Mouse (Mus musculus) CH12.LX (cell line): Measurements from ENCODE around the gene Dhx32. TPM values are rescaled to one million over a fixed set of nuclear protein-coding genes. Genes with fewer than 3 reads are reported as not detected.

ENCODE experiments used
- DNase-seq: peaks from one replicate; pipeline ENCODE4 v3.0.0-alpha.2; 2013; ENCODE audit errors: extremely low read depth
- H3K27ac ChIP-seq: 2 replicates; pipeline ENCODE4 v1.5.1; 2012; ENCODE audit warnings: low read depth, mild to moderate bottlenecking, control low read depth, moderate library complexity; ENCODE audit not compliant: insufficient read depth
- H3K27me3 ChIP-seq: replicated peaks from 2 replicates; pipeline ENCODE3; 2012; ENCODE audit warnings: inconsistent platforms
- H3K36me3 ChIP-seq, 2 experiments: replicated peaks in 1 of 2; 2 replicates each; pipeline versions ENCODE3 to v1.6.1; 2012; ENCODE audit warnings: inconsistent platforms in 1 of 2, low read length in 1 of 2, mild to moderate bottlenecking in 1 of 2, mixed read lengths in 1 of 2, moderate library complexity in 1 of 2; ENCODE audit not compliant: control insufficient read depth in 1 of 2, insufficient read depth in 1 of 2
- H3K4me1 ChIP-seq, 2 experiments: 2 replicates each; pipeline ENCODE4 v1.6.1; 2012; ENCODE audit warnings: inconsistent platforms in 1 of 2, moderate library complexity in 1 of 2; ENCODE audit not compliant: insufficient read depth in 2 of 2, control insufficient read depth in 1 of 2
- H3K4me2 ChIP-seq: 2 replicates; pipeline ENCODE4 v1.6.1; 2012; ENCODE audit warnings: low read depth, mild to moderate bottlenecking, control low read depth; ENCODE audit not compliant: poor library complexity, insufficient read depth, severe bottlenecking
- H3K4me3 ChIP-seq, 3 experiments: fragments of 150-350 bp in 1 of 3; sonication (generic) in 1 of 3; replicated peaks in 1 of 3; 2 replicates each; pipeline versions ENCODE3 to v1.5.1; 2011 to 2012; ENCODE audit warnings: low read depth in 2 of 3, low read length in 2 of 3, mild to moderate bottlenecking in 2 of 3, moderate library complexity in 2 of 3, control low read depth in 1 of 3, improper control_type of control experiment in 1 of 3, inconsistent platforms in 1 of 3, mixed read lengths in 1 of 3; ENCODE audit not compliant: poor library complexity in 1 of 3
- H3K79me2 ChIP-seq: replicated peaks from 2 replicates; pipeline ENCODE4 v1.6.1; 2012; ENCODE audit warnings: mild to moderate bottlenecking, moderate library complexity; ENCODE audit not compliant: control insufficient read depth, poor library complexity, insufficient read depth, severe bottlenecking; ENCODE audit errors: extremely low read depth
- H3K9ac ChIP-seq: 2 replicates; pipeline ENCODE4 v1.6.1; 2012; ENCODE audit warnings: low read depth, mild to moderate bottlenecking, control low read depth, moderate library complexity; ENCODE audit not compliant: insufficient read depth
- H3K9me3 ChIP-seq: replicated peaks from 2 replicates; pipeline ENCODE3; 2012; ENCODE audit warnings: low read length, inconsistent platforms, mixed read lengths
- CHD1 ChIP-seq: IDR thresholded peaks from 2 replicates; pipeline ENCODE4 v1.6.1; 2012; ENCODE audit warnings: low read depth, low read length, improper control_type of control experiment, inconsistent platforms
- CTCF ChIP-seq, 2 experiments: IDR thresholded peaks in 1 of 2; conservative IDR thresholded peaks in 1 of 2; 2 replicates each; pipeline ENCODE4 v1.5.1; 2011 to 2012; ENCODE audit warnings: low read depth in 2 of 2, low read length in 2 of 2, improper control_type of control experiment in 1 of 2, inconsistent platforms in 1 of 2, mild to moderate bottlenecking in 1 of 2, moderate library complexity in 1 of 2
- E2F4 ChIP-seq: IDR thresholded peaks from 2 replicates; pipeline ENCODE4 v1.6.1; 2011; ENCODE audit warnings: low read depth, low read length, improper control_type of control experiment; ENCODE audit not compliant: insufficient replicate concordance
- ELF1 ChIP-seq: IDR thresholded peaks from 2 replicates; pipeline ENCODE4 v1.6.1; 2014; ENCODE audit warnings: low read depth, mild to moderate bottlenecking, inconsistent platforms, low read length, improper control_type of control experiment
- EP300 ChIP-seq: IDR thresholded peaks from 2 replicates; pipeline ENCODE4 v1.6.1; 2011; ENCODE audit warnings: low read length, improper control_type of control experiment
- HCFC1 ChIP-seq: IDR thresholded peaks from 2 replicates; pipeline ENCODE4 v1.6.1; 2012; ENCODE audit warnings: low read depth, mild to moderate bottlenecking, inconsistent platforms, low read length, improper control_type of control experiment
- IRF4 ChIP-seq: IDR thresholded peaks from 2 replicates; pipeline ENCODE4 v1.6.1; 2014; ENCODE audit warnings: low read depth, mild to moderate bottlenecking, inconsistent platforms, low read length, improper control_type of control experiment
- MAFK ChIP-seq: IDR thresholded peaks from 2 replicates; pipeline ENCODE4 v1.6.1; 2011; ENCODE audit warnings: low read length, improper control_type of control experiment; ENCODE audit not compliant: insufficient replicate concordance
- MAX ChIP-seq: IDR thresholded peaks from 2 replicates; pipeline ENCODE4 v1.6.1; 2011; ENCODE audit warnings: low read length, improper control_type of control experiment
- MAZ ChIP-seq: IDR thresholded peaks from 2 replicates; pipeline ENCODE4 v1.6.1; 2012; ENCODE audit warnings: low read depth, mild to moderate bottlenecking, inconsistent platforms, low read length, improper control_type of control experiment, moderate library complexity
- PAX5 ChIP-seq: IDR thresholded peaks from 2 replicates; pipeline ENCODE4 v1.6.1; 2012; ENCODE audit warnings: low read length, inconsistent platforms, mixed read lengths
- RAD21 ChIP-seq: IDR thresholded peaks from 2 replicates; pipeline ENCODE4 v1.6.1; 2011; ENCODE audit warnings: low read depth, mild to moderate bottlenecking, low read length, improper control_type of control experiment, moderate library complexity
- RCOR1 ChIP-seq: conservative IDR thresholded peaks from 2 replicates; pipeline ENCODE4 v1.6.1; 2012; ENCODE audit warnings: low read depth, mild to moderate bottlenecking, inconsistent platforms, low read length, improper control_type of control experiment
- SMC3 ChIP-seq: IDR thresholded peaks from 2 replicates; pipeline ENCODE4 v1.6.1; 2011; ENCODE audit warnings: low read depth, low read length, improper control_type of control experiment
- UBTF ChIP-seq: IDR thresholded peaks from 2 replicates; pipeline ENCODE4 v1.6.1; 2012; ENCODE audit warnings: low read depth, mild to moderate bottlenecking, inconsistent platforms, low read length, improper control_type of control experiment, moderate library complexity
- USF1 ChIP-seq: IDR thresholded peaks from 2 replicates; pipeline ENCODE4 v1.6.1; 2014; ENCODE audit warnings: low read depth, mild to moderate bottlenecking, inconsistent platforms, low read length, improper control_type of control experiment
- USF2 ChIP-seq: conservative IDR thresholded peaks from 2 replicates; pipeline ENCODE4 v1.6.1; 2011; ENCODE audit warnings: low read depth, low read length, improper control_type of control experiment
- ZC3H11A ChIP-seq: IDR thresholded peaks from 2 replicates; pipeline ENCODE4 v1.6.1; 2012; ENCODE audit warnings: low read depth, mild to moderate bottlenecking, inconsistent platforms, low read length, improper control_type of control experiment
- dilution Hi-C: fragments of 300-500 bp; cut with MboI; formaldehyde crosslinking; loops from 2 replicates; pipeline ENCODE4 v1.14.3; 2020; ENCODE audit warnings: low sequenced_read_pairs; ENCODE audit not compliant: extremely low pct_unique_long_range_greater_than_20kb, extremely low pct_ligation_motif_present
- in situ Hi-C: fragments of 300-500 bp; cut with MboI; formaldehyde crosslinking; loops from 3 replicates; pipeline ENCODE4 v1.14.3; 2019; ENCODE audit warnings: low sequenced_read_pairs, low pct_ligation_motif_present, low pct_unique_long_range_greater_than_20kb, mixed read lengths
- polyA plus RNA-seq: library from polyadenylated mRNA; unstranded; fragments of >175 nt; gene quantifications from 2 replicates; pipeline ENCODE4 v1.2.1, GENCODE M21; 2012; ENCODE audit warnings: low read depth; ENCODE audit not compliant: insufficient read length
- total RNA-seq, 2 experiments: library from RNA; depleted of rRNA; stranded (reverse); fragments of 300-350 nt in 1 of 2; fragments of >200 nt in 1 of 2; gene quantifications; 2 replicates each; pipeline ENCODE4 v1.2.3; 2012 to 2014

The Dhx32 gene
- total and polyA plus RNA-seq, 3 experiments: 16.3 to 20.6 (median 16.9) TPM

DNA sequence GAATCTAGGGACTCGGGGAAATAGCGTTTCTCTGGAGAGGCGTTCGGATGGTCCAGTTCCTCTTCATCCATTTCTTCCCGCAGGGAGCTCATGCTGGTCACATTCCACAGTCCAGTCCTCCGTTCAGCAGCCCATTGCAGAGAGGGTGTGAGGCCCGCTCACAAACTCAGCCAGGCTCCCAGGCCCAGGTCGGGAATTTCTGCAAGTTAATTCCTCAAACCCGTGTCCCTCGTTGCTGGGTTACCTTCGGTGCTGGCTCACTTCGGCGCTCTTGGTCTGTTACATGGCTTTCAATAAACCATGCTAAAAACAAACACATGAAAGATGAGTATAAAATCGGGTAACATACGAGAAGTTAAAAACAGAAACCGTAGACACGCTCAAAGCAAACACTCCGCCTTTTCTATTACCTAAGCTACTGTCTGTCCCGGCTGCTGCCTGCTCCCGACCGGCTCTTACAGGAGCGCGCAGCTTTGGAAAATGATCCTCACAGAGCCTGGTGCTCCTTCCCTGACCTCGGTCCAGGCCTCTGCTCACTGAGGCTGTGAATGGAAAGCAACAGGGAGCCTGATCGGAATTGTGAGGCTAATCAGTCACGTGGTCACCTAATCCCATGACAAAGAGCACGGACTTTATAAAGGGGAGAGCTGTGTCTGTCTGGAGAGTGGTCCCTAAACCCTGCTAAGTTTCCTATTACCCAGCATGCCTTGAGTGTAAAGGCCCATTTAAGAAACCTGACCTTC, 22.7 kb downstream of the Dhx32 start:
- H3K27ac ChIP-seq: no peak overlapping the region
- no peaks in the 10 kb centered on the region for H3K9me3 ChIP-seq
- H3K36me3 ChIP-seq: peaks cover 0 to 29% of the 10 kb centered on the region in 2 experiments
- no peaks in the 10 kb centered on the region for H3K79me2 ChIP-seq
- H3K27me3 ChIP-seq: no peaks in the 10 kb centered on the region
- H3K4me2 ChIP-seq: no peak overlapping the region
- no peak overlapping the region for H3K9ac ChIP-seq
- no peak for DNase-seq
- H3K4me1 ChIP-seq: no peaks in the 10 kb centered on the region
- dilution Hi-C loops: no loop called here
- in situ Hi-C loops: no loop called here
- TF ChIP-seq RCOR1 (no peak), MAFK (no peak), EP300 (no peak), USF1 (no peak), HCFC1 (no peak), CHD1 (no peak), E2F4 (no peak), CTCF (conservative IDR thresholded peaks at IDR 0.05 in 1 of 2, IDR thresholded peaks at IDR 0.05 in 1 of 2; ENCODE audit: low read depth in 2 of 2, low read length in 2 of 2) (no peak), IRF4 (no peak), ELF1 (no peak), UBTF (no peak), SMC3 (no peak), MAX (no peak), USF2 (no peak)
- no peak overlapping the region for H3K4me3 ChIP-seq

DNA sequence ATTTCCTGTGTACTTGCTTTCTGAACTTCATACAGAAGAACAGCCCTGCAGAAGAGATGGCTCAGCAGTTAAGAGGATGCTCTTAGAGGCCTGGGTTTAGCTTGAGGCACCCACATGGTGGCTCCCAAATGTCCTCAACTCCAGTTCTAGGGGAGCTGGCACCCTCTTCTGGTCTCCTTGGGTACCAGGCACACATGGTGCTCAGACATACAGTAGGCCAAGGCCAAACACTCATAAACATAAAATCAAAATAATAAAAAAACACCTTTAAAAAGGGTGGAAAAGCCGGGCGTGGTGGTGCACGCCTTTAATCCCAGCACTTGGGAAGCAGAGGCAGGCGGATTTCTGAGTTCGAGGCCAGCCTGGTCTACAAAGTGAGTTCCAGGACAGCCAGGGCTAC, 23.8 kb downstream of the Dhx32 start:
- no peaks in the 10 kb centered on the region for H3K79me2 ChIP-seq
- no peak overlapping the region for H3K27ac ChIP-seq
- no peaks in the 10 kb centered on the region for H3K9me3 ChIP-seq
- no peak overlapping the region for H3K4me3 ChIP-seq
- in situ Hi-C loops: no loop called here
- peaks cover 0 to 31% of the 10 kb centered on the region in 2 experiments for H3K36me3 ChIP-seq
- H3K9ac ChIP-seq: no peak overlapping the region
- DNase-seq: no peak
- no peak overlapping the region for H3K4me2 ChIP-seq
- H3K27me3 ChIP-seq: no peaks in the 10 kb centered on the region
- no peak for TF ChIP-seq ZC3H11A
- TF ChIP-seq RAD21: peak; percentile 21
- peak in 1 of 2 experiments; percentile 32; a peak in 1 of 4 replicates for TF ChIP-seq CTCF (conservative IDR thresholded peaks at IDR 0.05 in 1 of 2, IDR thresholded peaks at IDR 0.05 in 1 of 2; ENCODE audit: low read depth in 2 of 2, low read length in 2 of 2)
- no peak for TF ChIP-seq PAX5
- TF ChIP-seq MAZ: no peak
- TF ChIP-seq, all 38 proteins: peak for 2
- dilution Hi-C loops: no loop called here
- H3K4me1 ChIP-seq: no peaks in the 10 kb centered on the region
